Mouse (Mus musculus): Measurements from ENCODE around the gene Got1.

Gene Got1

DNA sequence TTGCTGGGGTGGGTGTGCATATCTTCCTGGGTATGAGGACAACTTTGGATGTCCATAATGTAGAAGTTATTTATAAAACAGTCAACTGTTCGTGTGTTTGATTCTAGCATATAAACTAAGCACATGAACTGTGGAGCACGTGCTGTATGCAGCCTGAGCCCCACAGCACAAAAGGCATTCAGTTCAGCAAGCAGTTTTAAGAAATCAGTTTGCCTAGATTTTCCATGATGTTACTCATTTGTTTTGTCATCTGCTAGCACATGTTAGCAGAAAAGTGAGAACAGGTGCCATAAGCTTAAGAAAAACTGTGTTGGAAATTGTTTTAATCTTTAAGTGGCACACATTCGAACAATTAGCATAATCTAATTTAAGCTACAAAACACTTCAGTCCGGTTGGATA, 64.5 kb downstream of the Got1 start:
- in situ Hi-C loops (cut with MboI; ENCODE audit: unreplicated experiment in 2 of 2) = no loop called here

GRCm38 (mm10) chr19:43453025-43453424, 71.4 kb downstream of the Got1 start:
- in situ Hi-C loops (cut with MboI; ENCODE audit: unreplicated experiment in 2 of 2) = no loop called here

- in situ Hi-C loops (cut with MboI; ENCODE audit: unreplicated experiment in 2 of 2) = no loop called here
Observed at GRCm38 (mm10) chr19:43452176-43452575, 72.2 kb downstream of the Got1 start.

DNA sequence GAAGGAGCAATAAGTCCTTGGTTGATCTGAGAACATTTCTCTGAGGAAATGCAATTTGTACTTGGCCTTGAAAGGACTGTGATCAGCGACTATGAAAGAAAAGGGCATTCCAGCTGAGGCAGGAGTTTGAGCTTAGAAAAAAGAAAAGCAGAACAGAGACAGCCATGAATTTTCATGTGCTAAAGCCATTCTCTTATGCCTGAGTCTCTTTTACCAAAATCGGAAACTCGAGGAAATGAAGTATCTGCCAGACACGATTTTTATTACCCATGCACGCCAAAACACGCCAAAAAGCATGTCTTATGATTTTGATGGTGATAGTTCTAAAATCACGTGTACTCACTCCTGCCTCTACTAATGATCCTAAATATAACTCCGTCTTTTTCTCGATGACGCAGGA, 72.8 kb downstream of the Got1 start:
- in situ Hi-C loops (cut with MboI; ENCODE audit: unreplicated experiment in 2 of 2) = no loop called here
